Mouse (Mus musculus) lung, postnatal 0 days (tissue): Measurements from ENCODE around the gene Slc25a13. TPM values are rescaled to one million over a fixed set of nuclear protein-coding genes. Genes with fewer than 3 reads are reported as not detected.
A peak's percentile ranks its signal among the peaks of the same experiment; 100 is the strongest.

Experiments
- ATAC-seq: fragments of 200-750 bp; cut with Nextera tagmentation; 2 replicates; pipeline ENCODE4 v1.8.0; 2017; ENCODE audit warnings: moderate library complexity
- DNase-seq: peaks from one replicate; pipeline ENCODE4 v3.0.0-alpha.2; 2016; ENCODE audit warnings: low spot score
- H3K27ac ChIP-seq: fragments of 300-500 bp; sonication (generic); 2 replicates; pipeline ENCODE4 v1.5.1; 2014; ENCODE audit warnings: antibody characterized with exemption, mild to moderate bottlenecking, low read length, mixed read lengths
- H3K27me3 ChIP-seq: fragments of 300-500 bp; sonication (generic); replicated peaks from 2 replicates; pipeline ENCODE4 v1.6.1; 2014; ENCODE audit warnings: low read length, mixed read lengths; ENCODE audit not compliant: insufficient read depth
- H3K36me3 ChIP-seq: fragments of 300-500 bp; sonication (generic); 2 replicates; pipeline ENCODE4 v1.6.1; 2014; ENCODE audit warnings: low read length, mixed read lengths; ENCODE audit not compliant: insufficient read depth
- H3K4me1 ChIP-seq: fragments of 300-500 bp; sonication (generic); 2 replicates; pipeline ENCODE4 v1.6.1; 2014; ENCODE audit warnings: antibody characterized with exemption, low read depth, low read length, mixed read lengths; ENCODE audit not compliant: insufficient read depth
- H3K4me2 ChIP-seq: fragments of 300-500 bp; sonication (generic); replicated peaks from 2 replicates; pipeline ENCODE4 v1.6.1; 2014; ENCODE audit warnings: low read depth, mild to moderate bottlenecking, low read length, moderate library complexity, mixed read lengths
- H3K4me3 ChIP-seq: fragments of 300-500 bp; sonication (generic); 2 replicates; pipeline ENCODE4 v1.5.1; 2014; ENCODE audit warnings: low read depth, low read length
- H3K9ac ChIP-seq: fragments of 300-500 bp; sonication (generic); replicated peaks from 2 replicates; pipeline ENCODE4 v1.6.1; 2014; ENCODE audit warnings: low read depth, mild to moderate bottlenecking
- H3K9me3 ChIP-seq: fragments of 300-500 bp; sonication (generic); 2 replicates; pipeline ENCODE4 v1.6.1; 2016; ENCODE audit warnings: low read length, mixed read lengths
- CTCF ChIP-seq: IDR thresholded peaks from 2 replicates; pipeline ENCODE4 v1.5.1; 2016; ENCODE audit warnings: antibody characterized with exemption, mild to moderate bottlenecking
- EP300 ChIP-seq: IDR thresholded peaks from 2 replicates; pipeline ENCODE4 v1.6.1; 2016; ENCODE audit warnings: antibody characterized with exemption, mild to moderate bottlenecking, control low read depth
- WGBS: fragments of 180-500 bp; shearing (Covaris S2); extraction: QIAGEN DNeasy Blood & Tissue Kit; methylation state at CpG from one replicate; pipeline ENCODE4 v1.1.7; 2014; 5-methylcytosine and 5-hydroxymethylcytosine counted together
- polyA plus RNA-seq: library from polyadenylated mRNA; unstranded; fragments of >200 nt; fragmentation: Nextera tagmentation; extraction: Ambion mirVana; gene quantifications from 2 replicates; pipeline ENCODE4 v1.2.1, GENCODE M21; 2015

Slc25a13 gene
- polyA plus RNA-seq, 1 experiment from 2014 or later, result 7.1 TPM

GRCm38 (mm10) chr6:6217286-6217625 is 283 bp upstream of the Slc25a13 start:
- Histone ChIP-seq H3K4me1 (no peaks in the 10 kb centered on the region; the same call in 1 of the 2 replicates), H3K4me3 (peak overlapping the region; percentile 65), H3K9ac (peak overlapping the region; percentile 50; the same call in 1 of the 2 replicates), H3K9me3 (no peaks in the 10 kb centered on the region), H3K27ac (no peak overlapping the region), H3K27me3 (no peaks in the 10 kb centered on the region), H3K4me2 (peak overlapping the region; percentile 93), H3K36me3 (no peaks in the 10 kb centered on the region)
- ATAC-seq (no peak), DNase-seq (no peak)
- 14% methylated on average over 5 of the region's 5 CpGs for WGBS
- TF ChIP-seq CTCF (no peak), EP300 (no peak)

DNA sequence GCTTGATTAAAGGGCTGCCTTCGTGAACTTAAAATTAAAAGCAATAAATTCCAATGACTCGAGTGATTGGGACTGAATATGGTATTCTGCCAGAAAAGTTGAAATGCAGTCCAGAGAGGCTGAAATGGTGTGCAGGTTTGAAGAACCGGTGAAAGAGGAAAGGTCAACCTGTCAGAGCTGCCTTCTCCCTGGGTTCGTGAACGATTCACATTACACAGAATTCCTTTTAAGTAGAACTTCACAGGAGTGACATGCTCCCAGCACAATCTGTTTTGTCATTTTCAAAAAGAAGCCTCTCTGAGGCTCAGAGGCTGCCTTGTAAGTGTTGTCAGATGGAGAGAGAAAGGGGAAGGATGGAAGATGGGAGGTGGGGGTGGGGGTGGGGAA is 860 bp downstream of the Slc25a13 start:
- Histone ChIP-seq H3K4me1 (no peaks in the 10 kb centered on the region; the same call in 1 of the 2 replicates), H3K9me3 (no peaks in the 10 kb centered on the region), H3K9ac (no peak overlapping the region), H3K4me2 (peak overlapping the region; percentile 93), H3K4me3 (peak overlapping the region; percentile 65), H3K27me3 (no peaks in the 10 kb centered on the region), H3K27ac (no peak overlapping the region), H3K36me3 (no peaks in the 10 kb centered on the region)
- 24% methylated on average over 5 of the region's 5 CpGs for WGBS
- DNase-seq (no peak), ATAC-seq (no peak)
- TF ChIP-seq CTCF, result no peak
- TF ChIP-seq EP300, result no peak

GRCm38 (mm10) chr6:6212360-6213310 is 4.3 kb downstream of the Slc25a13 start:
- Histone ChIP-seq H3K4me3 (no peak overlapping the region), H3K4me2 (no peak overlapping the region), H3K27ac (no peak overlapping the region), H3K4me1 (no peaks in the 10 kb centered on the region; the same call in 1 of the 2 replicates), H3K36me3 (no peaks in the 10 kb centered on the region), H3K9ac (no peak overlapping the region), H3K27me3 (no peaks in the 10 kb centered on the region), H3K9me3 (no peaks in the 10 kb centered on the region)
- no peak for DNase-seq
- no peak for ATAC-seq
- TF ChIP-seq CTCF (no peak), EP300 (no peak)
- 65% methylated on average over 8 of the region's 8 CpGs for WGBS

DNA sequence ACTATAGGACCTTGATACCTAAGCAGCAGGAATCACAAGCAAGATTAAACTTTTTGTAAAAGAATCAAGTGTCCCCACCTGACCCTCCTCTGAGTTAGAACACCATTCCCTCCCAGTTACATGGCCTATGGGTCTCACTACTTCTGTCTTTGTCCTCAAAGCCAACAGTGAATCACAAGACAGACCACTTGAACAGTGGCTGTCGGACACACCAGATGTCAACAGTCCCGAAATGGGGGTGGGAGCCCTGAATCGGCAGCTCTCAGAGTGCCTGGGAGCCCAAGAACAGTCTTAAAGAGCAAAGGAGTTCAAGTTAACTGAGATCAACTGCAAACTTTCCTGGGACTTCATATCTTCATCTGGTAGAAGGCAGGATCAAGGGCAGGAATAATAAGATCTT is 5.0 kb downstream of the Slc25a13 start:
- no peak overlapping the region for H3K9ac ChIP-seq
- no peak overlapping the region for H3K4me3 ChIP-seq
- ATAC-seq (no peak), DNase-seq (no peak)
- TF ChIP-seq EP300 (no peak), CTCF (no peak)
- no peaks in the 10 kb centered on the region for H3K27me3 ChIP-seq
- no peak overlapping the region for H3K27ac ChIP-seq
- H3K4me2 ChIP-seq, result no peak overlapping the region
- no peaks in the 10 kb centered on the region for H3K36me3 ChIP-seq
- H3K9me3 ChIP-seq, result no peaks in the 10 kb centered on the region
- 76% methylated on average over 3 of the region's 3 CpGs for WGBS
- H3K4me1 ChIP-seq, result no peaks in the 10 kb centered on the region

DNA sequence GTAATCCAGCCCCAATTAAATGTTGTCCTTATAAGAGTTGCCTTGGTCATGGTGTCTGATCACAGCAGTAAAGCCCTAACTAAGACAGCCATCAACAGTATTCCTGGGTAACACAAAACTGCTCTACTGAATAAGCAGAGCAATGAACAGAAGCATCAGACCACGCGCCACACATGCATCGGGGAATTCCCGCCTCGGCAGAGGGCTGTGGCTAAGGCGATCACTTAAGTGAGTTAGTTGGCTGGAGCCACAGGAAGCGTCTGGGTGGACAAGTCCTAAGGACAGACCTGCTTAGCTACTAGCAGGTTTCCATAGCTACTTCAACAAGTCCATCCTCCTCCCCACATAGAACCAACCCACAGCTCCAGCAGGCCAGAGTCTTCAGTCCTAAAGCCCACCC is 6.3 kb downstream of the Slc25a13 start:
- Histone ChIP-seq H3K27me3 (no peaks in the 10 kb centered on the region), H3K4me1 (no peaks in the 10 kb centered on the region), H3K9ac (no peak overlapping the region), H3K4me3 (no peak overlapping the region), H3K36me3 (no peaks in the 10 kb centered on the region), H3K27ac (no peak overlapping the region), H3K9me3 (no peaks in the 10 kb centered on the region), H3K4me2 (no peak overlapping the region)
- no peak for TF ChIP-seq EP300
- TF ChIP-seq CTCF, result no peak
- no peak for DNase-seq
- 92% methylated on average over 7 of the region's 7 CpGs for WGBS
- ATAC-seq, result no peak

DNA sequence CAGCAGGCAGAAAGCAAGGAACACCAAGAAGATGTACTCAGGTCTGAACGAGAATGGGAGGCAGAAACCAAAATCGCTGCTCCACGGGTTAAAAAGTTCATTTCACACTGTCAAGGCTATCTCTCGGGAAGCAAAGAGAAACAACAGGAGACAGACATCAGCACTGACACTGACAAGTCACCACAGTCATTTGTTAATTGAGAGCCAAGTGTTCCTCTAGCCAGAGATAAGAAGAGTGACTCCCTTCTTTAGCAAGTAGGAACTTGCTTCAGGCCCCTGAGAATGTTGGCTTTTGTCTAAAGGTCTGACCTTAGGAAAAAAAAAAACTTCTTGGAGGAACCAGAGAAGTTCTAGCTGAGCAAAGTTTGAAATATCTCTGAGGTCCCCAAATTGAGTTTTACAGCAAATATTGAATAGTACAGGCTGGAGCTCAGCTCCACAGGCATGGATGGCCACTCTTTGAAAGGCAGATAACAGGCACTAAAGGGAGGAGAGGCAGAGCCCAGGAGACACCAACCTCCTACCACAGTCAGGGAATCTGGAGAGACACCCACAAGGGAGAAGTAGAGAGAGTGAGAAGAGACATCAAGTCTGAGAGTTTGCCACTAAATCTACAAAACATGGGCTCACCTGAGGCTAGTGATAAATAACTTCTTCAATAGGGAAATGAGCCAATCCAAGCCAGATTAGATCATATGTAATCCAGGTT is 8.5 kb downstream of the Slc25a13 start:
- Histone ChIP-seq H3K36me3 (no peaks in the 10 kb centered on the region), H3K27me3 (no peaks in the 10 kb centered on the region), H3K4me3 (no peak overlapping the region), H3K4me2 (no peak overlapping the region), H3K4me1 (no peaks in the 10 kb centered on the region), H3K9me3 (no peaks in the 10 kb centered on the region), H3K27ac (no peak overlapping the region), H3K9ac (no peak overlapping the region)
- DNase-seq, result no peak
- no peak for ATAC-seq
- no peak for TF ChIP-seq EP300
- no peak for TF ChIP-seq CTCF
- WGBS, result 24% methylated on average over 4 of the region's 4 CpGs
